Mouse (Mus musculus) left cerebral cortex, adult 8-10 months (tissue): ENCODE results near the gene Vps29. TPM values are rescaled to one million over a fixed set of nuclear protein-coding genes. Genes with fewer than 3 reads are reported as not detected.

Experiments used
- DNase-seq, 2 experiments: peaks; one replicate each; pipeline ENCODE4 v3.0.0; 2022; ENCODE audit warnings: low spot score in 2 of 2
- total RNA-seq, 4 experiments: library from RNA; stranded (reverse); gene quantifications; 2 replicates each; pipeline ENCODE4 v1.2.4; 2022

Vps29 gene
- total RNA-seq, 4 experiments from 2014 or later = 182 to 219 (median 199) TPM

GRCm38 (mm10) chr5:122396791-122397190 is 42.6 kb downstream of the Vps29 start:
- DNase-seq = no peak

GRCm38 (mm10) chr5:122397495-122397894 is 43.3 kb downstream of the Vps29 start:
- DNase-seq = no peak

DNA sequence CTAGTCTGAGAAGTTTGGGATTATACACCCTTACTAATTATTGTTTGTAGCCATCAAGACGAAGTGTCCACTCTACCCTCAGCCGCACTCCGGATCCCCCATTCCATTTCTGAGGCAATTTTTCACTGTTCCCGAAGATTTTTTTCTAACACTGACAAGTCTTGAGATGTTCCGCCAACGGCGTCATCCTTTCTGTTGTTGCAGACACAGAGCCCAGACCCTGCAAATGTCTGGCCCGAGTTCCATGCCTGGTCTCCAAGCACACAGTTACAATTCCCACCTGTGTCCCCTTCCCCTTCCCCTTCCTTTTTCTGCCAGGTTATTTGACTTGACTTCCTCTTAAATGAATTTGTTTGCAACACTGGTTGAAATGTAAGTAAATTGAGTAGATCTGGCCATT is 45.7 kb downstream of the Vps29 start:
- DNase-seq = no peak

DNA sequence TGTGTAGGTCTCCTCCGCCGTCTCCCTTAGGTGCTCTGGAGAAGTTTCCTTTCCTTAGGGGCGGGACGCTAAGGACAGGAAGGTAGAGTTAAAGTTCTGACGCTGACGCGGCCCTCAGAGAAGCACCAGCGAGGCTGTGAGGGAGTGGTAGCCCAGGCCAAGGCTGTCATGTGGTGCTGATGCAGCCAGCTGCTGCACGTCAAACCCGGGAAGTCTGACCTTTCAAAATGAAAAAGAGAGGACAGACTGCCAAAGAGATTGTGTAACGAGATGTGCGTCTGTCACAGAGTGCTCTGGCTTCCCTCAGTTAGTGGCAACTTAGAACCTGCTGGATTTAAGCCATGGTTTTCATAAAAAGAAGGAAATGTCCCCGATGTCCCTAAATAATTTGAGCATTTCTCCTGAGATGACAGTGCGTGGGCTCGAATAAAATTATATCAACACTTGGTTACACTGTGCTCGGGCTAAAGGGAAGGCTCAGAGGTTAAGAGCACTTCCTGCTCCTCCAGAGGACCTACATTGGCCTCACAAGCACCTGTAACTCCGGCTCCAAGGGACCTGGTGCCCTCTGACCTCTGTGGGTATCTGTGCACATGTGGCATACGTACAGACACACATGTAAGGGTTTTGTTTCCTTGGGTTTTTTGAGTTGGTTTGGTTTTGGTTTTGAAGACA is 46.6 kb downstream of the Vps29 start:
- peak in 1 of 2 experiments; percentile 49 for DNase-seq

DNA sequence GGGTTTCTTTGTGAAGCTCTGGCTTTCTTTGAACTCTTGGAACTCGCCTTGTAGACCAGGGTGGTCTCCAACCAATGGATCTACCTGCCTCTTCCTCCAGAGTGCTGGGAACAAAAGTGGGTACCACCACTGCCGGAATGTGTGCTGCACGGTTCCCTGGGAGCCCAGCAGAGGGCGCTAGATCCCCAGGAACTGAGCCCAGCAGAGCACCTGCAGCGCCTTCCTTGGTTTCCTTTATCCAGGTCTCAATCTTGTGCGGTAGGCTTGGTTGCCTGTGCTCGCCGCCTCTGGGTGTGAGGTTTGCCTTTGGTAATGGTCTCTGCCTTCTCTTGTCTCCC is 47.1 kb downstream of the Vps29 start:
- peak in 1 of 2 experiments; percentile 64 for DNase-seq

- DNase-seq = no peak
Observed at GRCm38 (mm10) chr5:122402160-122402559, 48.0 kb downstream of the Vps29 start.

DNA sequence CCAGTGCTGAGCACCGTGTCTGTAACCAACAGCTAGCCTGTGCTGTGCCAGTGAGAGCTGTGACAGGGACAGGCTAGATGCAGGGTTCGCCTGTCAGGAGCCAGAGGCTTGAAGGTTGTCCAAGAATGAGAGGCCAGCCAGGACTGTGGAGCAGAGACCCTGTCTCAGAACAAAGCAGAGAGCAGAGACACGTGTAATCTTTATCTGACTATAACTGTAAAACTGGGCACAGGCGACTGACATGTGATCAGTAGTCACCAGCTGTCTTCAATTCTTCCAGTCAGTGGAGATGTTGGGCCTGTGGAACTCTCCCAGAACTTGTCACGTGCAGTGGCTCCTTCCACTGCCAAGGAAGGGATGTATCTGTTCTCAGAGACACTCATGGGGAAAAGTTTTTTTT is 48.6 kb downstream of the Vps29 start:
- peak in 1 of 2 experiments; percentile 71 for DNase-seq

DNA sequence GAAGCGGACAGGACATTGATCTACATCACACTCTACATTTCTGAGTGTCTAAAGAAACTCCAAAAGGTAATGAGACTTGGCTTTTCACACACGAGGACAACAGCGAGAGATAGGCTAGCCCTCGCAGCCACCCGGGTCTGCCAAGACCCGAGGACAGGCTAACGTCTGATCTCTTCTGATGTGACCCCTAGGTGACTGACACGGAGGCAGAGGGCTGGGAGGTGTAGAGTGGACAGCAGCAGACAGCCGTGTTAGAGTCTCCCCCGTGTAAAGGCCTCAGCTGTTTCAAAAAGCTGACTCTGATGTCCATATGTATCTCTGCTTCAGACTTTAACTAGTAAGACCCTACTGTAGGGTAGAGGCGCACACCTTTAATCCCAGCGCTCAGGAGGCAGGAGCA is 49.2 kb downstream of the Vps29 start:
- DNase-seq = no peak

DNA sequence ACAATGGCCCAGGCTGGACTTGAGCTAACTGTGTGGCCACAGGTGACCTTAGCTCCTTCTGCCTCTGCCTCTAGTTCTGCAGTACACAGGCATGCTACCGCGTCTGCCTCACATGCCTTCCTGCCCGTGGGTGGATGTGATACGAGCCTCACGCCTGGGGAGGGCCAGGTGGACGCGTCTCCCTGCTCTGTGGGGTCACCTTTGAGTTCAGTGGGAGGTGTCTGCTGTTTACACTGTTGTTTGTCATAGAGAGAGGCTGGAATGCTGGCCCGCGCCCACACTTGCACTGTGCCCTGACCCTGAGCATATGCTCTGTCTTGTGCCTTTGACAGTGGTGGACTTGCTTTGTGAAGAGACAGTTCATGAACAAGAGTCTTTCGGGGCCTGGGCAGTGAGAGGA is 51.4 kb downstream of the Vps29 start:
- no peak for DNase-seq

DNA sequence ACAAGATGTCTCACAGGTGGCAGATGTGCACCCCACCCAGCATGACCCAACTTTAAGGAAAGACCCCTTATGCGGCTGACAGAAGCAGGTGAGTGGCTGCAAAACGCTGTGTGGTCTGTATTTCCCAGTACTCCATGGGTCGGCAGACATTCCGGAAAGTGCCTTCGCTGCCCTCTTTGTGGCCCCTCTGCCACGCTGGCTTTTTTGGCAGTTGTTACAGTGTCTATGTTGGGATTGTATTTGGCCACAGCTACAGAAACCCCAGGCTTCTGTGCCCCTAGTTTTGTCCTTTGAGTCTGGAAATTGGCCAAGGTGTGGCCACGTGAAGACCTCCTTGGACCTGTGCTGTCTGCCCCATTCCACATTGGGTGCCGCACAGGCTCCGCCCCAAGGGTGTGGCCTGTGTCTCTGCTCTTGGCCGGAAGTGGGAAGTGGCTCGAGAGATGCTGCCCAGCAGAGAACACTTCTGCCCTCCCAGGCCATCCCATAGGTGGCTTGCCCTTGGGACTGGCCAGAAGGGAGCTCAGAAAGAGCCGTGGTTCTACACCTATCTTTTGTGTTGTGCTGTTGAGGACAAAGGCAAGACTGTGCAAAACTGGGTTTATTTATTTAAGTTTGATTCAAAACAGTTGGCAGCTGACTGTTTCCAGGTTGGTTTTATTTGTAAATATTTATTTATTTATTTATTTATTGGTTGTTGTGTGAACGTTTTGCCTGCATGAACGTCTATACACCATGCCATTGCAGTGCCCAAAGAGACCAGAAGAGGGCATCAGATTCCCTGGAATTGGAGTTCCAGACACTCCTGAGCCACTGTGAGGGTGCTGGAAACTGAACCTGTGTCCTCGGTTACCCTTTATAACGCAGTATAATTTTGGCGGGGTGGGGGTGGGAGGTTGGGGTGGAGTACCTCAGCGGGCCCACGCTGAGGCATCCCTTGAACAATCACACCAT is 55.8 kb downstream of the Vps29 start:
- DNase-seq = no peak

- DNase-seq = no peak
Observed at GRCm38 (mm10) chr5:122411892-122412291, 57.7 kb downstream of the Vps29 start.

DNA sequence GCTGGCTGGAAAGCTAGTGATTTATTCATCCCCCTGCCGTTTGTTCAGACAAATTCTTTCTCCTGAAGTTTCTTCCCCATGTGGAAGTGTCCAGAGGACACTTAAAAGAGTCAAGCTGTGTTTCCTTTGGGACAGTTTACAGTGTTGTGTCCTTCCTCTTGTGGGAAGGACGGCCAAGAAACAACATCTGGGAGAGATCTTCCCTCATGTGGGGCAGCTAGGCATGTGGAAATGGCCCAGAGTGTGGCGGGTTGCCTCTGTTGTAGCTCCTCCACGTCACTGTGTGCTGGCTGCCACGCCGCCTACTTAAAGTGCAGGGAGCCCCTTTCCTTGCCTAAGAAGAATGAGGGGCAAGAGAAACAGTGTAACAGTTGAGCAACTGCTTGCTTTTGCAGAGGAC is 58.7 kb downstream of the Vps29 start:
- no peak for DNase-seq

DNA sequence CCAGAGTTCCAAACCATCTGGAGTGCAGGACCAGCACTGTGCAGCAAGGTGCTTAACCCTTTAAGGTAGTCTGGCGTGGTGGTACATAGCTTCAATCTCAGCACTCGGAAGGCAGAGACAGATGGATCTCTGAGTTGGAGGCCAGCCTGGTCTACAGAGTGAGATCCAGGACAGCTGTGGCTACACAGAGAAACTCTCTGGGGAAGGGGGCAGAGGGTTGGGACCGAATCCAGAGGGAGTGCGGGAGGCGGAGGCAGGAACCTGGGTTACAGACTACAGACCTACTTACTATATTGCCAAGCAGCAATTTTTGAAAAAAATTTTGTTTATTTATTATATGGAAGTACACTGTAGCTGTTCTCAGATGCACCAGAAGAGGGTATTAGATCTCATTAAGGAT is 60.2 kb downstream of the Vps29 start:
- DNase-seq = no peak

Other genes with a start within 250 kb of the Vps29 start
- gene Ccdc63, start 213.5 kb upstream of the Vps29 start, total RNA-seq = 1 to 10 TPM in 1 of 4 experiments, under 1 TPM in 3; 0.53 to 1.4 (median 0.68) TPM
- gene Ppp1cc, start 196.1 kb upstream of the Vps29 start, total RNA-seq = 100 to 1,000 TPM; 197 to 231 (median 211) TPM
- gene Hvcn1, start 147.6 kb upstream of the Vps29 start, total RNA-seq = 10 to 100 TPM in 1 of 4 experiments, 1 to 10 TPM in 3; 4.2 to 11.2 (median 6.9) TPM
- 10 to 100 TPM; 15.0 to 16.6 (median 15.7) TPM for gene Tctn1, start 89.9 kb upstream of the Vps29 start, total RNA-seq
- gene Pptc7, start 70.0 kb upstream of the Vps29 start, total RNA-seq = 10 to 100 TPM; 44.8 to 52.2 (median 48.8) TPM
- 1 to 10 TPM; 3.4 to 5.0 (median 4.2) TPM for gene Rad9b, start 136 bp upstream of the Vps29 start, total RNA-seq
- 10 to 100 TPM; 21.8 to 24.8 (median 22.7) TPM for gene Gpn3, start 17.5 kb downstream of the Vps29 start, total RNA-seq
- gene Fam216a, start 18.0 kb downstream of the Vps29 start, total RNA-seq = 10 to 100 TPM; 66.1 to 74.2 (median 70.7) TPM
- gene Arpc3, start 37.5 kb downstream of the Vps29 start, total RNA-seq = 100 to 1,000 TPM; 173 to 229 (median 205) TPM
- gene Anapc7, start 67.3 kb downstream of the Vps29 start, total RNA-seq = 10 to 100 TPM; 33.7 to 38.0 (median 37.2) TPM
- gene Atp2a2, start 147.9 kb downstream of the Vps29 start, total RNA-seq = 100 to 1,000 TPM; 616 to 703 (median 645) TPM